Mouse (Mus musculus): ENCODE measurements at regions not wholly inside any gene's neighbourhood (a gene's known extent, or its start where the extent isn't known, plus 50 kb on each side); places are given as distances from the start of the nearest gene placed in this dataset.
A peak's percentile ranks its signal among the peaks of the same experiment; 100 is the strongest.

- DNase-seq (ENCODE audit: low spot score) = no peak
Measured at GRCm38 (mm10) chr13:18063677-18064076, 70.5 kb upstream of the Yae1d1 start.

- DNase-seq (ENCODE audit: low spot score) = no peak
Measured at GRCm38 (mm10) chr13:18060265-18060664, 67.1 kb upstream of the Yae1d1 start.

GRCm38 (mm10) chr13:18057231-18057912, 64.2 kb upstream of the Yae1d1 start:
- DNase-seq (ENCODE audit: low spot score) = peak; percentile 8

GRCm38 (mm10) chr13:18056816-18057215, 63.7 kb upstream of the Yae1d1 start:
- no peak for DNase-seq (ENCODE audit: low spot score)

GRCm38 (mm10) chr13:18043154-18043553, 50.0 kb upstream of the Yae1d1 start:
- no peak for DNase-seq (ENCODE audit: low spot score)
